Mouse (Mus musculus) cerebellum, postnatal 36 days (tissue): ENCODE data around the gene Ttll5.

Source experiments
- DNase-seq, 2 experiments: peaks; one replicate each; pipeline ENCODE4 v3.0.0; 2021 to 2022; ENCODE audit warnings: mixed read lengths in 2 of 2

Ttll5 gene

DNA sequence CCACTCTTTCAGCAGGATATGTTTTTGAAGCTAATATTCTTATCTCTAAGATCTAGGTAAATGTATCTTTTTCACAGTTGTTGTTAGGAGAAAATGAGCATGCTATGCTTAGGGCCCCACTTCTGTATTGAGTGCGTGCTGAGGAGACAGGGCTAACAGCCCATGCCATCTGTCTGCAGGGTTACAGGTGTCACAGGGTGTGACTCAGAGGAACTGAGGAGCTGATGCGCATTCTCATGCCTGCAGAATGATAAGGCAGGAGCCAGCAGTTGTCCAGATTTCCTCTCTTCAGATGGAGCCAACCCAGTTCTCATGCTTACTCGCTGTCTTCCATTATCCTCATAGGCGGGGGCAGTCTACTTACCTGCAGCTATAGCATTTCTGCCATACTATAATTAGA lies 147.2 kb downstream of the Ttll5 start:
- peak; percentile 38 to 45 for DNase-seq

DNA sequence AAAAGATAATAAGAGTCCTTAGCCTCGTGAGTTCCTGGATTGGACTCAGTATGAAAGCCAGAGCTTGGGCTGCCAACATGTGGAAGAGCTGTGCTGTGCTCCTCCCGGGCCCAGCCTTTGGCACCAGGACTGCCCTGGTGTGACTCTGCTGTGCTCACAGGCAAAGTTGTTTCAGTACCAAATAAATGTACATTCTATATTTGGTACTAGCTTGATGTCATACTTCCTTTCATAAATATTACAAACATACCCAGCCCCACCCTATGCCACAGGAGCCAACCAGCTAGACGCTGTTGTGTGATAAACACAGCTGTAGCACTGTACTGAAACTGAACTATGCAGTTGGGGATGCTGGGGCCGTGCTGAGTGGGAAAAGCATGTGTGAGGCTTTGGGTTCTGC lies 149.1 kb downstream of the Ttll5 start:
- DNase-seq, result no peak

DNA sequence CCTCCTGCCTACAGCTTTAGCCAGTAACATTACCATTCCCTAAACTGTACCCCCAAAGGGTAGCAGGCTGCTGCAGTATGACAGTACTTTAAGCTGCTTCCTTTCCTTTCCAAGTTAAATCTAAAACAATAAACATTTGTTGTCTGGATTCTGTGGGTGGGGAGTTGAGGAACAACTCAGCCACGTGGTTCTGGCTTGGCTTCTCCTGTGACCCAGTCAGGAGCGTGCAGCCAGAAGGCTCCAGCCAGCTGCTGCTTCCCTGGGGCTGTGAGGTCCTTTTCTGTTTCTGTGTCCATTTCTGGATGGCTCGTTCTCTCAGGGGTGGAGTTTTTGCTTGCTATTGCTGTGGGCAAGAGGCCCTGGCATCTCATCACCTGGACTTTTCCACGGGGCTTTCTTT lies 149.6 kb downstream of the Ttll5 start:
- DNase-seq, result no peak

DNA sequence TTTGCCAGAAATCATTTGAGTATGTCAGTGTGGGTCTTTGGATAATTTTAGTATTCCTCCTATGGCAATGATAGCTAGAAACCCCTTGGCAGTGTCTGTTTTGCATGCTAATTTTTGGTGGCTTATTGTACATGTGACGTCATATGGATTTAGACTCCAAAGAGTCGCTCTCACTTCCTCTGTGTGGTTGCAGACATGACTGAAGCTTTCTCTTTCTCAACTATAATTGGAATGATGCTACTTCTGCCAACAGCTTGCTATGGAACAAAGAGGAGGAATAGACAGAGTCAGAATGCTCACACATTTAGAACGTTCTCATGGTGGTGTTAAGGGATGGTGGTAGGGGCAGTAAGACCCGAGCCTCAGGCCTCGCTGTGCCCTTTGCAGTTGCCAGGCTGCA lies 155.5 kb downstream of the Ttll5 start:
- DNase-seq, result no peak

DNA sequence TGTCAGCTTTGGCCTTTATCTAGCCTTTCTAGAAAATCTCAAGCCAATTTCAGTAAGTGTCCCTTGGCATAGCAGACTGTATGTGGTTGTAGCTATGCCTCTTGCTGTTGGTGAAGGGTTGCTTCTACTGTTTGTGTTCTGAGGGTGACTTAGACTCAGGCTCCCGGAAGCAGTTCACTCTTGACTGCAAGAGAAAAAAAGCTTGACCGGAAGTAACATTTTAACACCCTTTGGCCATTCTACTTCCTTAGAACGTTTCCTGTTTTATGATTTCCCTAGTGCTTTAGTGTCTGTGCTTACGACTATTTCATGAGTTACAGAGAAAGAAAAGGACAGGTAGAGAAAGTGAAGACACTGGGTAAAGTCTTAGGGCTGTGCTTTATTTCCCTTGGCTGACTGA lies 161.1 kb downstream of the Ttll5 start:
- DNase-seq, result no peak

DNA sequence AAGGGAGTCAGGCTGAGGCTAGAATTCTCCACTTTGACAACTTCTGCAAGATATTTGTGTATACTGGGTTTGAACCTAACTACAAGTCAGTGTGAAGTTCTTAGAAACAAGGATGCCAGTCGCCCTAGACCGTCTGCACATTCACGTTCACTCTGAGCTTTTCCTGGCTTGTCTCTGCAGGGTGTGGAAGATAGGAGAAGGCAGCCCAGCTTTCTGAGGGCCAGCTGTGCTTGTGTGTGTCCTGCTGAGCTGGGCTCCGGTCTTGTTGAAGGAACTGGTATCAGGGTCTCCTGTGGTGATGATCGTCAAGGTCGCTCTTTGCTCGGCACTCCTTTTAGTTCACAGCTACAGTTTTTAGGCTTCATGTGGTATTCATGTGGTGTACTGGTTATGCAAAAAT lies 161.6 kb downstream of the Ttll5 start:
- no peak for DNase-seq

DNA sequence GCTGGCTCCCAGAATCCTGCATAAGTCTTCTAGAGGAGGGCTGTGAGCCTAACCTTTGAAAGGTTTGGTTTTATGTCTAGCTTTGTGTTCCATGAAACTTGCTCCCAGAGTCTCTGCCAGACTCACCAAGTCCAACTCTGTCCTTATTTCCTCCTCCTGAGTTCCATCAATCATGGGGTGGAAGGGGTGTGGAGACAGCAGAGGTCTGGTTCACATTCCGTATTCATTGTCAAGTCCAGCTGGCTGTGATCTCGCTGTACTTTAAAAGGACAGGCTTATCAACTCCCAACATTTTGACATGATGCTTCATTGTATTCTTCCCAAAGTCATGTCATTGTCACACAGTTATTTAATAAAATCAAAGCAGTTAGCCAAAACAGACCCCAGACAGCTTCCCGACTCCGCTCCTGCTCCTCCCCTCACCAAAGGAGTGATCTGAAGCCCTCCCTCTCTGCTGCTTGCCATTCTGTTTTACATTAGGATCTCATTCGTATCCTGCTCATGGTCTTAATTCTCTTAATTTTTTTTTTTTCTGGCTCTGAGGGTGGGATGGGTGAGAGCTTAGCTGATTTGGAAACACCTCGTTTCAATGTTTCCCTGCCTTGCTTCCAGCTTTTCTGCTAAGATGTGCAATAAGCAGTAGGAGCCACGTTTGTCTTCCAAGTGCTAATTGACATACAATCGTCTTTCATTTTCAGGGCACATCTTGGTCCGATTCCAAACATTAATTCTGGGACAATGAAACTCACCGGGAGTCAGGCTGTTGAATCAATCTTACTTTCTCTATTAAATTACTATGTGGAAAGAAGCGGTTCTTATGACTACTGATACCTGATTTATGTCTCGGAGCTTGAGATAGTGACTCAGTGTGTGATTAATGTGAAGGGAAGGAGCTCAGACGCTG lies 162.3 kb downstream of the Ttll5 start:
- no peak for DNase-seq

DNA sequence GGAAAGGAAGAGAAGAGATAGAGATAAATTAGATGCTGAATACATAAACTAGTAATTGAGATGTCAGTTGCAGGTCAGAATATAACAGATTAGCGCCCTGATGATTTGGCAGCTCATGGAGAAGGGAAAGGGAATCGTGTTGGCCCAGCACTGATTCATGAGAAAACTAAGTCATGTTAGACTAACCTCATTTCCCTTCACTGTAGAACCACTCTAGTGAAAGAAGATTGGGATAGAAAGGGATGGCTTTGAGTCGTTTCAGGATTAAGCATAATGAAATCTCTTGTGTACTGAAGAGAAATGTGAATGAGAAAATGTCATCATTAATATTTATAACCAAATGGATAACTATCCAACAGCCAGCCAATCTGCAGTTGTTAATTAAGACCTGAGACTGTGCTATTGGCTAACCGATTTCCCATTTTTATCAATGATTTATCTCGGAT lies 163.0 kb downstream of the Ttll5 start:
- DNase-seq, result no peak

DNA sequence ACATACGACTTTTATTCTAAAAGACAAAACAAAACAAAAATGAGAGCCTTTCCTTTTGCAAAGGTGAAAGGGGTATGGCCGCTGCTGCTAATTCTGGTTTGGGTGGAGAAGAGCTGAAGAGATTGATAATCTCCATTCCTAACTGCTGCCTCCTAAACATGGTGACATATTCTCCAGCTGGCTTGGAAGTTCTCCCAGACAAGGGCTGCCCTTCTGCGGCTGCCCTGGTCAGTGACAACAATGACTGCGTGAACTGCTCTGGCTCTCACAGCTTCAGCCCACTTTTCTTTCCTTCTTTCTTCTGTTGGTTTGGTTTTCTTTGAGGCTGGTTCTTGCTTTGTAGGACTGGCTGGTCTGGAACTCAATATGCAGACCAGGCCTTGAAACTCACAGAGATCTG lies 163.7 kb downstream of the Ttll5 start:
- no peak for DNase-seq

DNA sequence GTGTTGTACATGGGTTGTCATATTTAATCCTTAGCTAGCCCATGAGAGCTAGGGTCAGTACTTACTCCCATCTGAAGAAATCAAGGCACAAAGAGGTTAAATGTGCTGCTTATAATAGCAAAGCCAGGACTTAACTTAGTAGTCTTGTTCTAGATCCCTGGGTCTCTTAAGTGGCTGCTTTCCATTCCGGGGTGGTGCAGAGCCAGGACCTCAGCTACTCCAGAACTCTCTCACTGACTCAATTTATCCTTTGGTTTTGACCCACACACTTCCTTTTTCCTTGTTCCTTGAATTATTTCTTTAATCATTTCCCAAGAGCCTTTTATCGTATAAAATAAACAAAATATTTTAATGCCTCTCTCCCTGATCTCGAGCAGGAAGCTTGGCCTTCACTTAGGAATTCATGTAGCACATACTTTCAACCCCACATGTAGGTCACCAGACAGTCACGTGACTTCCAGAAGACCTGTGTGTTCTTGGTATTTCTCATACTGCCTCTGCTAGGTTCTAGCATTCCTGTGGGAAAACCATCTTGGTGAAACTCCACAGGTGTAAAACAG lies 164.4 kb downstream of the Ttll5 start:
- no peak for DNase-seq

DNA sequence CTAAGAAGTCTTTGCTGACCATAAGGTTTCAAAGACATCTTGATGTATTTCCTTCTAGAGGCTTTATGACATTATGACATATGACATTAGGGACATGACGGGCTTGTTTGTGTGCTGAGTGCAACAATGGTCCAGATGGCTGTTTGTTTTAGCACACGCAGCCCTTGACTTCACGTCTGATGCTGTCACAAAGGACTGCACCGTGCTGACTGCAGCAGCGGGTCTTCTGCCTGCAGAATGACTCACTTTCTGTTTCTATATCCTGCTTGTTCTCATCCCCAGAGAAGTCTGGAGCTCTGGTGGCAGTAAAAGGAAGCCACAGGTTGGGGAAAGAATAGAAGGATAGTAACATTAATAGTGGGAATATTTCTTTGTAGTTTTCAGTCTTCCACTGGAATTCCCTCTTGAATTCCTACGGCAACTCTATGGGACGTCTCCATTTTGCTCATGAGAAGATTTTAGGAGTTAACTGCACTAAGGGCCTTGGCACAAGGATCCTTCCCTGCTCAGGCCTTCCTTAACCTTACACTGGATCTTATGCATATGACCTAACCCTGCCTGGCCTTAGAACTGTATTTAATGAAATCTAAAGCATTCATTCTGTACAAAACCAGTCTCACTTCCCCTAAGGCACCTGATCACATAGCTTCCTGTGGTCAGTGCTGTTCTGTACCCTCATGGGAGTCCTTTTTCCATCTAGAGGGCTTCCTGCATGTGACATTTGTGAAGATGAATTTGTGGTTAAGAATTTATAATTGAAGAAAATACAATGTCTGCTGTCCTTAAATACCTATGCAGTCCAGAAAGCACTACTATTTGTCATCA lies 167.8 kb downstream of the Ttll5 start:
- no peak for DNase-seq

DNA sequence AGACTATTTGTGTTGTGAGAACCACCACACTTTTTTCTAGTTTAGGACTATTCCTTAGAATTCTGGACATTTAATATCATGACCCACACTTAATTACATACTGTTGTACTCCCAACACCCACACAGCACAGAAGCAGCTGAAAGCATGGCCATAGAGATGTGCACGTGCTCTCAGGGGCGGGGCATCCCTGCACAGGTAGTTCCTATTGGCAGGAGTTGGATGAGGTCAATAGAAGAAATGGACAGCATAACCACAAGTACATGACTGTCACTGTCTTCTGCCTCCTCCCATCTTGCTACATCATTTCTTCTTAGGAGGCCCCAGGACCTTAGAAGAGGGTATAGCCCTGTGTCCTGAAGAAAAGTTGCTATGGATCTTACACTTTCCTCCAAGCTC lies 168.4 kb downstream of the Ttll5 start:
- no peak for DNase-seq

DNA sequence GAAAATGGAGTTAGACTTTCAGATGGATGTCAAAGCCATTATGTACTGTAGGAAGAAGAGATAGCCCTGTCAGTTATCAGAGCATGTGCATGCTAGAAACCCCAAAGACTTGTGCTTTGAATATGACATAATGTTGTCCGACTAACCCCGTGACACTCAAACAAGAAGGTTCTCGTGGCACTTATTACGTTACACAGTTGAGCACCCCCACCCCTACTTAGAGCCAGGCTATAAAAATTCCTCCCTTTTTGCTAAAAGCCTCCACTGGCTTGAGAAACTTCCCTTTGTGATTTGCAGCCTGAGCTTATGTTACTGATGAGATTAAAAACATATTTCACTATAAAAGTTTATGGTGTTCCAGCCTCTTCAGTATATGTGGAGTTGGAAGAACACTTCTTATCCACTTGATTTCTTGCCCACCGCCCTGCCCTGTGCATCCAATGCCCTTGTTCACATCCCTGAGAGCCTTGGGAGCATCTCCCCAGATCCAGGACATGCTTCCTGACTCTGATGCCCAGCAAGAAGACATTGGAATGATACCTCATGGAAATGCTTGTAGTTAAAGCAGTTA lies 169.4 kb downstream of the Ttll5 start:
- DNase-seq, result no peak

DNA sequence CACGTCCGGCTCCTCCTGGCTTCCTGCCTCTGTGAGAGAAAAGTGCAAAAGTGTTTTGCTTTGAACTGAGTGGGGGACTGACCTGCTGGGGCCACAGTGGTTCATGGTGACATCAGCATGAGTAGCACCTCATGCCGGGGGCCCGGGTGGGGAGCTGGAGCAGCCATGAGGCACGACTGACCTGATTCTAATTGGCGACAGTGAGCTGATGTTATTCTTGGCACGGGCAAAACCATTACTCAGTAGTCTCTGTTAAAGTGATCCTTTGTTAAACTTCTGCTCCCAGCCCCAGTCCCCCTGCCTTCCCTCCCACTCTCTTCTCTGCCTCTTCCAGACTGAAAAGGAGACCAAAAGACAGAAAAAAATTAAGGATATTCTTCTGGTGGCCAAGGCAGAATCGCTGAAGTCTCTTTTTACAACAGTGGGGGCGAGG lies 176.2 kb downstream of the Ttll5 start:
- DNase-seq, result no peak

DNA sequence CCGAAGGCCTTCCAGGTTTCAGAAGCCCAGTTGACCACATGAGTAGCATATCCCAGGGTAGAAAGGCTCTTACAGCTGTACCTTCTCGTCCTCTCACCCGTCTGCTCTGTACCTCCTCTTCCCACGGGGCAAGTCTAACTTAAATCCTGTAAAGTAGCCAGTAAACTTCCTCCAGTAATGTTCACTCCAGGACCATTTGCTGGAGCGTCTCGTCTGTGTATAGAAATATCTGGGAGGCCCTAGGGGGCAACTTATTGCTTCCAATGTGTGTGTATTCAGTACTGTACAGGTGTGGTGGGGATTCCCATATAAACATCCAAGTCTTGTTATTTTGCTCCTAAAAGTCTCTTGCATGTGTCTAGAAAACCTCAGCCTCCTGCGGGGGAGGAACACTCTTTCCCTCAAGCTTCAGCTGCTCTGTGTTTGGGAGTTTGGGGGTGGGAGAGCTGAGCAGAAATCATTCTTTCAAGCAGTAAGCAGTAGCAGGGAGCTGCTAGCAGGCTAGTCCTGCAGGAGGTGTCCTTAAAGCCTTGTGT lies 176.7 kb downstream of the Ttll5 start:
- DNase-seq, result no peak

DNA sequence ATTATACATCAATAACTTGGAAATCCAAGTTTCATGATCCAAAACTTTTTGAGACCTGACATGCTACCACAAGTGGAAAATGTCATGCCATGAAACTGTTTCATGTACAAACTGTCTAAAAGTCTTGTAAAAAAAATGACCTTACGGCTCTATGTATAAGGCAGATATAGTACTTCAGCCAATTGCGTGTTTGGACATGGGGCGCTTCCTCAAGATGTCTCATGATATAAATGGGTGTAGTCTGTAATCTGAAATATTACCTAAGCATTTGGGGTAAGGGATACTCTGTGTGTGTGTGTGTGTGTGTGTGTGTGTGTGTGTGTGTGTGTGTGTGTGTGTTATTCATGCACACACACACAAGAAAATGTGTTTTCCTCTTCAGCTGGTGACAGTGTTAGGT lies 180.2 kb downstream of the Ttll5 start:
- no peak for DNase-seq

DNA sequence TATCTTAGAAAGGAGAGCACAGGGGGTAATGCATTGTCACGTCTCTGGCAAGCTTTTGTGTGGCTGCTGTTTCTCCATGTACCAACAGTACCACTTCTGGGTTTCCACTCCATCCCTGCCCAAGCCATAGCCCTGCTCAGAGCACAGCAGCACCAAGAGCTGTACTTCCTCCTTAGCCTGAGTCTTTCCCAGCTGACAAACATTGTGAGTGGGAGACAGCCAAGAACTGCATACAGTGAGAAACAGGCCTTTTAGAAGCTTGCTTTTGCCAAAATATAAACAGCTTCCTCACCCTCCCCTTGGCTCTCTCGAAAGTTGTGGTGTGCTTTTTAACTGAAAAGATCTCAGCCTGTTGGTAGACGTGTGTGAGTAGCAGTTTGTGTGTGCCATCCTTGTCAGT lies 182.9 kb downstream of the Ttll5 start:
- no peak for DNase-seq

DNA sequence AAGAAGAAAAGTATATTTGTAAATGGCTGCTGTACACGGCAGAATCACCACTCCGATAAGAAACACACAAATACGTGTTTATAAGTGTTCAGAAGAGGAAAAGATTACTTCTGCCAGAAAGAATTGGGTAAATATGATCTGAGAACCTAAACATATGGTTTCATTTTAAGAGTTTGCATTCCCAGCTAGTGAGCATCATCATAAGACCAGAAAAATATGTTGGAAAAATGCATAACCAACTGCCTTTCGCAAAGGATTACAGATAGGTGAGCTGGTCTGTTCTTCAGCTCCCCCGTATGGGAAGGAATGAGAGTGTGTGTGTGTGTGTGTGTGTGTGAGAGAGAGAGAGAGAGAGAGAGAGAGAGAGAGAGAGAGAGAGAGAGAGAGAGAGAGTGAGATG lies 186.2 kb downstream of the Ttll5 start:
- DNase-seq, result no peak

DNA sequence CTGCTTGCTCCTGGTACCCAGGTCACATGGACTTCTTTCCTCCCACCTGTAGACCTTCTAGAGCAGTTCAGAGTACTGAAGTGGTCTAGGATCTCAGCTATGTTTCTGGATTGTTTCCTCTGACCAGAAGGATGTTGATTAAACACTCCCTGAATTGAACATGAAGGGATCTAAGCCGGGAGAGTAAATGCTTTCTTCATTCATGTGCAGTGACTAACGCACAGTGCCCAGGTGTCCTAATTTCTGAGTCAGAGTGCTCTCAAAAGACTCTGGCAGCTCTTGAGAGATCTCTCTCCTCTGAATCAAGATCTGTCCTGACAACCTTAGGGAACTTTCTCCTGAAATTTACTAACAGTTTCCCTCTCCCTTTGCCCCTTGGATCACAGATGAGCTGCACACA lies 187.7 kb downstream of the Ttll5 start:
- no peak for DNase-seq

DNA sequence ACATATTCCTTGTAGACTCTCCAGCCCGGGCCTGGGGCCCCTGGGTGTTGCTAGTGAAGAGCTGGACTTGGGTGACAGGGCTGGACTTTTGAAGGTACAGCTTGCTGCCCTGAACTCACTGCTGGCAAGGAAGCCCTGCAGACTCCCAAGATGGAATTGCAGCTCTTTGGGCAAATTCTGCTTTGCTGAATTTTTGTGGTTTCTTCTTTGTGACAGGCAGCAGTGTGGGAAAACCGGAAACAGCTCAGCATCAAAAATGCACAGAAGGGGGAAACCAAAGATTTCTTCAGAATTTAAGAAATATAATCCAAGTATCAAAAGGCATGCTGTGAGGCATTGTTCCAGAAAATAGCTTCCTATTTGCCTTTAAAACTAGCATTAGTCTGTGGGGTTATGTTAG lies 189.7 kb downstream of the Ttll5 start:
- DNase-seq, result no peak

DNA sequence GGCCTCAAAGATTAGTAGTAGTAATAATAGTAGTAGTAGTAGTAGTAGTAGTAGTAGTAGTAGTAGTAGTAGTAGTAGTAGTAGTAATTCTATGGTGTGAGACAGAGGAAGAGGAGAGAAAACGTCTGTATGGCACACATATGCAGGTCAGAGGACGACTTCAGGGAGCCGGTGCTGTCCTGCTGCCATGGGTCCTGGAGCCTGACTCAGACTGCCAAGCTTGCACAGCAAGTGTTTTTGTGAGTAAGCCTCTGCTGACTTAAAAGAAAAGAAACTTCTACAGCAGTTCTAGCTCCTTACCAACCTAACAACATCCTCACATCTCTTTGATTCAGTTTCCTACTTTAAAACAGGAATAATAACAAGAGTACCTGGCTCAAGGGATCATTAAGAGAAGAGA lies 190.2 kb downstream of the Ttll5 start:
- no peak for DNase-seq

DNA sequence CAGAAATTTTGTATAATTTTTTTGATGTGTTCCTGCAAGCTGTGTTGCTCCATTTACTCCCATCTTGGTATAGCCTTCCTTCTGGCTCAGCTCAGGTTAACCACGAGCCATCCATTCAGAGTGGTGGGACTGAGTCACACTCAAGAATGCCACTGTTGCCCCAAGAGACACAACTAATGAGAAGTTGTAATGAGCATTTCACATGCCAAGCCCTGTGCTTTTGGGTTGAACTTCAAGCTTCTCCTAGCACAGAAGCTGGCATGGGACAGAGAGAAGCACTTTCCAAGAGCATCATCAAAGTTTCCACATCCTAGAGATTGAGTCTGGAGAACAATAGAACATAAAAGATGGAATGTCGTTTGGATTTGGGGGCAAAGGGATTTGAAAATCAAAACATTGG lies 190.7 kb downstream of the Ttll5 start:
- DNase-seq, result no peak

DNA sequence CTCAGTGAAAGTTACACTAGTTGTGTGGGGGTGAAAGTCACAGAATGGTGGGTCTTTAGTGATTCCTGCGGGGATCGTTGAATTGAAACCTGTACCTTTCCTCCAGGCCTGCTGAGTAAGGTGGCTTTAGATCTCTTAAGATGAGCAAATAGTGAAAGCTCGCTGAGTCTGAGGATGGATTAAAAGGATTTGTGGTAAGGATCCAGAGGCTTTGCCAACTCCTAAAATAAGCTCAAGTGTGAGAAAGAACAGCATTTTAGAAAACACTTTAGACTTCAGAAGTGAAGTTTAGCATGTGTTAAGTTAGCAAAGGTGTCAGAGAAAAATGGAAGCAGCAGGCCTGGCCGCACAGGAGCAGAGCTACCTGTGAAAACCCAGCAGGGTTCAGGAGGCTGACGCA lies 192.9 kb downstream of the Ttll5 start:
- DNase-seq, result no peak
